Mouse (Mus musculus): ENCODE data around the gene Polrmt.

DNA sequence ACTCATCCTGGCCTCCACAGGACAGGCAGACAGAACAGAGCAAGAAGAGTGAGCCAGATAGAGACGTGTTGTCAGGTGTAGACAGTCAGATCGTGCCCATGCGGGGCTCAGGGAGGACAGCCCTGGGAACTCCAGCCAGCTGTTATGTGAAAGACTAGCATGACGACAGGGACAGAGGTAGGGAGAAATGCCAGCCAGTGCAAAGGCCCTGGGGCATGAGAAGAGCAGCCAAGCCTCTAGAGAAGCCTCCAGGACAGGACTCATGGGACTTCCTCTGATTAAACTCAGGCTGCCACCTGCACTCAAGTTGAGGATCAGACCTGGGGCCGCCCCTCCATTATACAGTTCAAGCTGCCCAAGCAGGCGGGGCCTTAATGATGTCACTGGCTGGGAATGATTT, 2.1 kb upstream of the Polrmt start:
- TF ChIP-seq CTCF (IDR thresholded peaks at IDR 0.05; ENCODE audit: low read depth, low read length) (no peak), POLR2A (IDR thresholded peaks at IDR 0.05; ENCODE audit: insufficient read depth, low read length) (no peak)

Data from ES-Bruce4 (cell line).